Mouse (Mus musculus): ENCODE measurements around the gene Mpi.

DNA sequence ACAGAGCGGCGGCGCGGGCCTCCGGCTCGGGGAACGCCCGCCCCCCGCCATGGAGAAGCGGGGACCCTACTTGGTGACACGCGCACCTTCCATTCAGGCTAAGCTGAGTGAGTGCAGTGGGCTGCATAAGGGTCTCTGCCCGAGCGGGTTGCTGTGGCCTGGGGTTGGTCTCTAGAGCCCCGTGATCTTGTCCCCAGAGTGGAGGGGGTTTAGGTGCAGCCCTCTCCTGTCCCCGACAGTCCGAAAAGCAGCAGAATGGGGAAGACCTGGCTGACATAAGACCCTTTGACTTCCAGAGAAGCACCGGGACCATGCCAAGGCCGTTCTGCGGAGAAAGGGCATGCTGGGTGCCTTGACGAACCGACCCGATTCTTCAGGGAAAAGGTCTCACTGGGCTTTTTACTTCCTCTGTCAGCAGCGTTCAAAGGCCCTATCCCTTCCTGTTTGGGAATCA lies 14.8 kb downstream of the Mpi start:
- TF ChIP-seq POLR2A (IDR thresholded peaks at IDR 0.05; ENCODE audit: borderline replicate concordance, low read depth, low read length) (no peak), CTCF (IDR thresholded peaks at IDR 0.05; ENCODE audit: low read depth, low read length) (no peak)
